Mouse (Mus musculus) midbrain, embryonic 14.5 days (tissue): ENCODE data around the gene B3gnt2. TPM values are rescaled to one million over a fixed set of nuclear protein-coding genes. Genes with fewer than 3 reads are reported as not detected.

Source experiments
- polyA plus RNA-seq: library from polyadenylated mRNA; unstranded; fragments of >200 nt; fragmentation: Nextera tagmentation; extraction: Ambion mirVana; gene quantifications from 2 replicates; pipeline ENCODE4 v1.2.1, GENCODE M21; 2014

Gene B3gnt2
- polyA plus RNA-seq, 1 experiment from 2014 or later, result 2.6 TPM

Other genes starting within 250 kb of the B3gnt2 start
- 4.7 and 5.8 TPM in 2 replicates for gene Zrsr1, start 111.0 kb upstream of the B3gnt2 start, polyA plus RNA-seq
- gene Gm28048, start 121.1 kb upstream of the B3gnt2 start, polyA plus RNA-seq, result 2.6 and 4.5 TPM in 2 replicates
- gene Commd1, start 121.4 kb upstream of the B3gnt2 start, polyA plus RNA-seq, result 266 and 270 TPM in 2 replicates
- 287 and 336 TPM in 2 replicates for gene Cct4, start 129.6 kb upstream of the B3gnt2 start, polyA plus RNA-seq
- 3.7 and 5.1 TPM in 2 replicates for gene Fam161a, start 146.6 kb upstream of the B3gnt2 start, polyA plus RNA-seq